Mouse (Mus musculus): Measurements from ENCODE around the gene Hs6st1.

The Hs6st1 gene

GRCm38 (mm10) chr1:36129126-36129525, 60.9 kb downstream of the Hs6st1 start:
- no peak for DNase-seq (ENCODE audit: low spot score in 2 of 2)

GRCm38 (mm10) chr1:36129881-36130280, 61.7 kb downstream of the Hs6st1 start:
- DNase-seq (ENCODE audit: low spot score in 2 of 2) = no peak

DNA sequence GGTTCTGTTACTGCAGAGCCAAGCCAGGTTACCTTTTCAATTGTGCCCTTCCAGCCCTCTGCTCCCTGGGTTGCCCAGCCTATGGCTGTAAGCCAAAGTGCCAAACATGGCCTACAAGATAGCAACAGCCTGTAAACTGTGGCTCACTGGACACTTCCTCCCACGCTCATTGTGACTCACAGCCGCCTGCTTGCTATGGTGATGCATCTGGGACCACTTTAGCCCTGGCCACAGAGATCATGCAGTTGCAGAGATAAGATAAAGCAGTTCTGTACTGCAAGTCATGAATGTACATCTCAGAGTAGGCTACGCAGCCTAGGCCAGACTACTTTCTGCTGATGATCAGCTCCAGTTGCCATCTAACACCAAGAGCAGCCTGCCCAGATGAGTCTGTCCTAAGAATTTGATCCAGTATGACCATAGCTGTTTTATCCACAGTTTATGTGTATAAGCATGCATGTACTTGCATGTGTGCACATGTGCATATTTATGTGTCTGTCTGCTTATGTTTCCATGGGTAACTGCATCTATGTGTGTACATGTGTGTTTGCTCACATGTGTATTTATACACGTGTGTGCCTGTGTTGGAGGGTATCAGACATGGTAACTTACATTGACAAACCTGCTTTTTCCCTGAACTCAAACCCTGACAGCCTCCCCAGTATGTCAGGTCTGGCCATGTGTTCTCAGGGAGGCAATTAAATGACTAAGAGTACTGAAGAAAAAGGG, 62.3 kb downstream of the Hs6st1 start:
- DNase-seq (ENCODE audit: low spot score in 2 of 2) = no peak

- DNase-seq (ENCODE audit: low spot score in 2 of 2) = no peak
Measured at GRCm38 (mm10) chr1:36131154-36131553, 63.0 kb downstream of the Hs6st1 start.

- no peak for DNase-seq (ENCODE audit: low spot score in 2 of 2)
Measured at GRCm38 (mm10) chr1:36131766-36132165, 63.6 kb downstream of the Hs6st1 start.

GRCm38 (mm10) chr1:36132211-36132610, 64.0 kb downstream of the Hs6st1 start:
- DNase-seq (ENCODE audit: low spot score in 2 of 2) = no peak

- no peak for DNase-seq (ENCODE audit: low spot score in 2 of 2)
Measured at GRCm38 (mm10) chr1:36133041-36133440, 64.8 kb downstream of the Hs6st1 start.

- no peak for DNase-seq (ENCODE audit: low spot score in 2 of 2)
Measured at GRCm38 (mm10) chr1:36133647-36134046, 65.4 kb downstream of the Hs6st1 start.

- DNase-seq (ENCODE audit: low spot score in 2 of 2) = peak; percentile 60 to 76
Measured at GRCm38 (mm10) chr1:36134584-36134983, 66.4 kb downstream of the Hs6st1 start.

GRCm38 (mm10) chr1:36140311-36140710, 72.1 kb downstream of the Hs6st1 start:
- no peak for DNase-seq (ENCODE audit: low spot score in 2 of 2)

DNA sequence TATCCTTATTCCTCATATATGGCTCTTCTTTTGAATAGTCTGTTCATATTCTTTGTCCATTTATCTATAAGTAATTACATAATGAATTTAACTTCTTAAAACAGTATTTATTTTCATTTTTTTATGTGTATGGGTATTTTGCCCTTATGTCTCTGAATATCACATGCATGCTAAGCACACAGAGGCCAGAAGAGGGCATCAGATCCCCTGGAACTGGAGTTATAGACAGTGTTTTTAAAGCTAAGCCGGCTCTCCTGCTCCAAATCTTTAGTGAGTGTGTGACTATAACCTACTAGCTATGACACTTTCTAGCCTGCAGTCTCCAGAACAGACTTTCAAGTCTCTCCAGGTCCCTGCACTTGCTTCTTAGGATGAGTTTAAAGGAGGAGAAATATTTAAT, 76.8 kb downstream of the Hs6st1 start:
- DNase-seq (ENCODE audit: low spot score in 2 of 2) = no peak

DNA sequence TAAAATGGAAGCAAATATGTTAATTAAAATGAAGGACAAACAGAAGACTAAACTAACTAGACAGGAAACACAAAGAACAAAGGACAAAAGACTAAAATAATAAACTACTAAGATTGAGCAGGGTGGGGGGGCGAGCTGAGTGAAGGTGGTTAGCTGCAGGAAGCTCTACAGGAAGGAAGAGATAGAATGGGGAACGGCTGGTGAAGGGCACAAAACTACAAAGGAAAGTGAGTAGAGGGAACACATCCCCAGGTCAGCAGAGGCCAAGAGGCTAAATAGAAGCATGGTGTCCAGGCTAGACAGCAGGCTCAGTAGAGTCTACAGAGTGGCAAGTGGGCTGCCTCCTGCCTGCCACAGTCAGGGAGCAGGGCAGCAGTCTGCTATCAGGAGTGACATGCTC, 80.6 kb downstream of the Hs6st1 start:
- no peak for DNase-seq (ENCODE audit: low spot score in 2 of 2)

DNA sequence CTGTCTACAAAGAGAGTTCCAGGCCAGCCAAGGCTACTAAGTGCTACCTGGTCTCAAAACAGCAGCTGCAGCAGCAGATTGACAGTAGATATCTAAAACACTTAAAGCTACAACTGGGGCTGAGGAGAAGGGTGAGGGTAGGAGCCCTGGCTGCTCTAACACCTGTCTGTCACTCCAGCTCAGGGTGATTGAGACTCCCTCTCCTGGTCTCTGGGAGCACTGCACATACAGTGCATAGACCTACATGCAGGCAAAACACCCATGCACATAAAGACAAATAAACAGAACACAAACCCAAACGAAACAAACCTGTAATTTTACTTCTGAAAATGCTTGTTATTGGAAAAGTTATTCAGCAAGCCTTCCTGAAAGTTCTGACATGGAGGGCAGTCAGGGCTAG, 81.2 kb downstream of the Hs6st1 start:
- DNase-seq (ENCODE audit: low spot score in 2 of 2) = no peak

All from urinary bladder, postnatal 36 days (tissue).